Mouse (Mus musculus): ENCODE measurements at regions not wholly inside any gene's neighbourhood (a gene's known extent, or its start where the extent isn't known, plus 50 kb on each side); places are given as distances from the start of the nearest gene placed in this dataset.

- no peaks in the 10 kb centered on the region for H3K27me3 ChIP-seq (ENCODE audit: control insufficient read depth, insufficient read depth, low read length)
- no peaks in the 10 kb centered on the region for H3K36me3 ChIP-seq (ENCODE audit: control insufficient read depth, insufficient read depth, low read length)
- WGBS: 86% methylated on average over 6 of the region's 6 CpGs
- H3K79me2 ChIP-seq (ENCODE audit: control insufficient read depth, insufficient read depth, low read length): no peaks in the 10 kb centered on the region
- no peak for DNase-seq (ENCODE audit: extremely low read depth, low read depth, low spot score)
- H3K4me3 ChIP-seq (ENCODE audit: insufficient read depth, low read depth, low read length): no peak overlapping the region
- TF ChIP-seq CTCF (IDR thresholded peaks at IDR 0.05; ENCODE audit: low read depth, low read length) (no peak), POLR2A (IDR thresholded peaks at IDR 0.05; ENCODE audit: extremely low read depth, insufficient read depth, low read length) (no peak)
- H3K4me1 ChIP-seq (ENCODE audit: control insufficient read depth, insufficient read depth, low read length): no peaks in the 10 kb centered on the region
- no peak overlapping the region for H3K27ac ChIP-seq (replicated peaks; ENCODE audit: insufficient read depth, low read depth, low read length)
- no peak overlapping the region for H3K9ac ChIP-seq (ENCODE audit: low read depth, low read length)
Observed at GRCm38 (mm10) chr3:100773237-100773636, 52.0 kb upstream of the Vtcn1 start.

GRCm38 (mm10) chr3:100771363-100771762 is 53.9 kb upstream of the Vtcn1 start:
- H3K36me3 ChIP-seq (ENCODE audit: control insufficient read depth, insufficient read depth, low read length): no peaks in the 10 kb centered on the region
- no peak overlapping the region for H3K27ac ChIP-seq (replicated peaks; ENCODE audit: insufficient read depth, low read depth, low read length)
- H3K4me1 ChIP-seq (ENCODE audit: control insufficient read depth, insufficient read depth, low read length): no peaks in the 10 kb centered on the region
- WGBS: 73% methylated on average over 4 of the region's 4 CpGs
- H3K79me2 ChIP-seq (ENCODE audit: control insufficient read depth, insufficient read depth, low read length): no peaks in the 10 kb centered on the region
- no peak overlapping the region for H3K9ac ChIP-seq (ENCODE audit: low read depth, low read length)
- TF ChIP-seq CTCF (IDR thresholded peaks at IDR 0.05; ENCODE audit: low read depth, low read length) (no peak), POLR2A (IDR thresholded peaks at IDR 0.05; ENCODE audit: extremely low read depth, insufficient read depth, low read length) (no peak)
- H3K4me3 ChIP-seq (ENCODE audit: insufficient read depth, low read depth, low read length): no peak overlapping the region
- H3K27me3 ChIP-seq (ENCODE audit: control insufficient read depth, insufficient read depth, low read length): no peaks in the 10 kb centered on the region
- DNase-seq (ENCODE audit: extremely low read depth, low read depth, low spot score): no peak

DNA sequence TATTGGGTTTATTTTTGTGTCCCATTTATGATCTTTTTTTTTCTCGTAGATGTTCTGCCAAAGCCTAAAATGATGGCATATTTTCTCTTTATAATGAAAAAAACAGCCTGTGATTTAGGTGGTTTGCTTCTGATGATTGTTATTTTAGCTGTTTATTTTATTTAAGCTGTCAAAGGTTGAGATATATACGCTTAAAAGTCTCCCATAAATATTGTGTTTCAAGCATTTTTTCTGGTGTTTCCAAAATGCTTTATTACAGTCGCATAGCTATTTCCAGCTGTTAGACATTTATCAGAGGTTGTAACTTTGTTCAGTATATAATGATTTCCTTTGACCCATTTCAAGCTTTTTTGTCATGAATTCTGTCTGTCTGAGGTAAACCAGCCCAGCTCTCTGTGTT is 54.4 kb upstream of the Vtcn1 start:
- Histone ChIP-seq H3K4me1 (ENCODE audit: control insufficient read depth, insufficient read depth, low read length) (no peaks in the 10 kb centered on the region), H3K27ac (replicated peaks; ENCODE audit: insufficient read depth, low read depth, low read length) (no peak overlapping the region), H3K36me3 (ENCODE audit: control insufficient read depth, insufficient read depth, low read length) (no peaks in the 10 kb centered on the region), H3K79me2 (ENCODE audit: control insufficient read depth, insufficient read depth, low read length) (no peaks in the 10 kb centered on the region), H3K9ac (ENCODE audit: low read depth, low read length) (no peak overlapping the region), H3K4me3 (ENCODE audit: insufficient read depth, low read depth, low read length) (no peak overlapping the region), H3K27me3 (ENCODE audit: control insufficient read depth, insufficient read depth, low read length) (no peaks in the 10 kb centered on the region)
- no peak for DNase-seq (ENCODE audit: extremely low read depth, low read depth, low spot score)
- WGBS: 90% methylated on average over 3 of the region's 3 CpGs
- no peak for TF ChIP-seq CTCF (IDR thresholded peaks at IDR 0.05; ENCODE audit: low read depth, low read length)
- no peak for TF ChIP-seq POLR2A (IDR thresholded peaks at IDR 0.05; ENCODE audit: extremely low read depth, insufficient read depth, low read length)

DNA sequence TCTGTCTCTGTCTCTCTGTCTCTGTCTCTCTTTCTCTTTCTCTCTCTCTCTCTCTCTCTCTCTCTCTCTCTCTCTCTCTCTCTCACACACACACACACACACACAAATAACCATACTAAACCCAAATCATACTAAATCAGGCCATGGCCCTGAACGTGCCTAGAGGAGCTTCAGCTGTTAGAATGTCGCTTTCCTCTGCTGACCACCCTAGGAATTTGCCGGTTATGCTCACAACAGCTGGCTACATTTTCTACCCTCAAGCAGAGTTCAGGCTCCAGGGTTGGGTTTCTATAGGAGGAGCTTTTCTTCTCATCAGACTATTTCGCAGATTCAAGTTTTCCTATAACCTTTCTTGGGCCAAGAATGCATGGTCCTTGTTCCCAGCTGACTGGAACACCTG is 56.1 kb upstream of the Vtcn1 start:
- WGBS: 91% methylated on average over 4 of the region's 4 CpGs
- H3K9ac ChIP-seq (ENCODE audit: low read depth, low read length): no peak overlapping the region
- H3K79me2 ChIP-seq (ENCODE audit: control insufficient read depth, insufficient read depth, low read length): no peaks in the 10 kb centered on the region
- H3K4me3 ChIP-seq (ENCODE audit: insufficient read depth, low read depth, low read length): no peak overlapping the region
- H3K27me3 ChIP-seq (ENCODE audit: control insufficient read depth, insufficient read depth, low read length): no peaks in the 10 kb centered on the region
- H3K27ac ChIP-seq (replicated peaks; ENCODE audit: insufficient read depth, low read depth, low read length): no peak overlapping the region
- no peaks in the 10 kb centered on the region for H3K36me3 ChIP-seq (ENCODE audit: control insufficient read depth, insufficient read depth, low read length)
- TF ChIP-seq POLR2A (IDR thresholded peaks at IDR 0.05; ENCODE audit: extremely low read depth, insufficient read depth, low read length) (no peak), CTCF (IDR thresholded peaks at IDR 0.05; ENCODE audit: low read depth, low read length) (no peak)
- H3K4me1 ChIP-seq (ENCODE audit: control insufficient read depth, insufficient read depth, low read length): no peaks in the 10 kb centered on the region
- no peak for DNase-seq (ENCODE audit: extremely low read depth, low read depth, low spot score)

DNA sequence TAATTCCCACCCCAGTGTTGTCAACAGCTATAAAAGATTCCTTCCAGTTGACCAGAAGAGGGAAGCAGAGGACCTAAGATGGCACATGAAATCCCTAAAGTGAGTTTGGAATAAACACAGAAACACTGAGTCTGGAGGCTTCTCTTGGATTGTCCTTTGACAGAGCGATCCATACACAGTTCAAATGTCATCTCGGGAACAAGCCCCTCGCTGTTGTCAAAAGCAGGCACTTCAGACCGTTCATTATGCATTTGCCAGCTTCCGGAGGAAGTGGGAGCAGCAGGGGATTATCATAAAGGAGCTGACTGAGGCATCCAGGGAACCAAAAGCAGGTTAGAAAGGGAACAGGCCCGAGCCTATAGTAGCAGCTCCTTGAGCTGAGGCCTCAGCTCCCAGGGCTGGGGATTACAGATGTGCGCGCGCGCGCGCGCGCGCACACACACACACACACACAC is 57.1 kb upstream of the Vtcn1 start:
- peak; percentile 56 for DNase-seq (ENCODE audit: extremely low read depth, low read depth, low spot score)
- 0 out of 2 replicates have a peak, but pooled peaks have one; percentile 9 for TF ChIP-seq CTCF (IDR thresholded peaks at IDR 0.05; ENCODE audit: low read depth, low read length)
- TF ChIP-seq POLR2A (IDR thresholded peaks at IDR 0.05; ENCODE audit: extremely low read depth, insufficient read depth, low read length): no peak
- Histone ChIP-seq H3K4me1 (ENCODE audit: control insufficient read depth, insufficient read depth, low read length) (no peaks in the 10 kb centered on the region), H3K4me3 (ENCODE audit: insufficient read depth, low read depth, low read length) (no peak overlapping the region), H3K27ac (replicated peaks; ENCODE audit: insufficient read depth, low read depth, low read length) (no peak overlapping the region), H3K27me3 (ENCODE audit: control insufficient read depth, insufficient read depth, low read length) (no peaks in the 10 kb centered on the region), H3K9ac (ENCODE audit: low read depth, low read length) (0 out of 2 replicates have a peak overlapping the region, but pooled peaks have one; percentile 2), H3K79me2 (ENCODE audit: control insufficient read depth, insufficient read depth, low read length) (no peaks in the 10 kb centered on the region), H3K36me3 (ENCODE audit: control insufficient read depth, insufficient read depth, low read length) (no peaks in the 10 kb centered on the region)
- WGBS: 63% methylated on average over 15 of the region's 15 CpGs

GRCm38 (mm10) chr3:100765323-100765722 is 59.9 kb upstream of the Vtcn1 start:
- Histone ChIP-seq H3K27ac (replicated peaks; ENCODE audit: insufficient read depth, low read depth, low read length) (no peak overlapping the region), H3K36me3 (ENCODE audit: control insufficient read depth, insufficient read depth, low read length) (no peaks in the 10 kb centered on the region), H3K79me2 (ENCODE audit: control insufficient read depth, insufficient read depth, low read length) (no peaks in the 10 kb centered on the region), H3K4me3 (ENCODE audit: insufficient read depth, low read depth, low read length) (no peak overlapping the region), H3K9ac (ENCODE audit: low read depth, low read length) (no peak overlapping the region), H3K4me1 (ENCODE audit: control insufficient read depth, insufficient read depth, low read length) (no peaks in the 10 kb centered on the region), H3K27me3 (ENCODE audit: control insufficient read depth, insufficient read depth, low read length) (no peaks in the 10 kb centered on the region)
- no peak for DNase-seq (ENCODE audit: extremely low read depth, low read depth, low spot score)
- 63% methylated on average over 7 of the region's 7 CpGs for WGBS
- TF ChIP-seq CTCF (IDR thresholded peaks at IDR 0.05; ENCODE audit: low read depth, low read length): no peak
- no peak for TF ChIP-seq POLR2A (IDR thresholded peaks at IDR 0.05; ENCODE audit: extremely low read depth, insufficient read depth, low read length)
